Mouse (Mus musculus): ENCODE results near the gene Grcc10. TPM values are rescaled to one million over a fixed set of nuclear protein-coding genes. Genes with fewer than 3 reads are reported as not detected.

Gene Grcc10
- polyA plus RNA-seq, 1 experiment from 2014 or later, result 498 TPM

GRCm38 (mm10) chr6:124741842-124742241 lies 668 bp upstream of the Grcc10 start:
- ATAC-seq (ENCODE audit: insufficient number of reproducible peaks, insufficient read depth, low FRiP score, low TSS enrichment), result no peak
- peak overlapping the region; percentile 65 for H3K4me3 ChIP-seq
- H3K36me3 ChIP-seq, result peaks cover 37% of the 10 kb centered on the region
- 74% methylated on average over 3 of the region's 3 CpGs for WGBS
- peak overlapping the region; percentile 100 for H3K27ac ChIP-seq
- peak overlapping the region; percentile 92; the same call in 1 of the 2 replicates for H3K9ac ChIP-seq
- H3K4me2 ChIP-seq (replicated peaks), result peak overlapping the region; percentile 77
- no peaks in the 10 kb centered on the region for H3K27me3 ChIP-seq
- no peaks in the 10 kb centered on the region for H3K9me3 ChIP-seq
- peaks cover 40% of the 10 kb centered on the region for H3K4me1 ChIP-seq

GRCm38 (mm10) chr6:124740211-124740887 lies 825 bp downstream of the Grcc10 start:
- H3K27ac ChIP-seq, result peak overlapping the region; percentile 100
- peak overlapping the region; percentile 92 for H3K9ac ChIP-seq
- ATAC-seq (ENCODE audit: insufficient number of reproducible peaks, insufficient read depth, low FRiP score, low TSS enrichment), result no peak
- H3K4me1 ChIP-seq, result peaks cover 29% of the 10 kb centered on the region
- no peaks in the 10 kb centered on the region for H3K9me3 ChIP-seq
- H3K4me3 ChIP-seq, result peak overlapping the region; percentile 65
- peaks cover 33% of the 10 kb centered on the region for H3K36me3 ChIP-seq
- H3K27me3 ChIP-seq, result no peaks in the 10 kb centered on the region
- under 1% methylated on average over 29 of the region's 29 CpGs for WGBS
- peak overlapping the region; percentile 77 for H3K4me2 ChIP-seq (replicated peaks)

GRCm38 (mm10) chr6:124739231-124739796 lies 1.9 kb downstream of the Grcc10 start:
- H3K27ac ChIP-seq, result peak overlapping the region; percentile 100
- peak overlapping the region; percentile 77 for H3K4me2 ChIP-seq (replicated peaks)
- 84% methylated on average over 10 of the region's 10 CpGs for WGBS
- ATAC-seq (ENCODE audit: insufficient number of reproducible peaks, insufficient read depth, low FRiP score, low TSS enrichment), result no peak
- peaks cover 24% of the 10 kb centered on the region for H3K36me3 ChIP-seq
- no peaks in the 10 kb centered on the region for H3K27me3 ChIP-seq
- no peaks in the 10 kb centered on the region for H3K9me3 ChIP-seq
- H3K9ac ChIP-seq, result peak overlapping the region; percentile 92
- H3K4me3 ChIP-seq, result 0 out of 2 replicates have a peak overlapping the region, but pooled peaks have one; percentile 65
- H3K4me1 ChIP-seq, result peaks cover 22% of the 10 kb centered on the region

- Histone ChIP-seq H3K4me2 (replicated peaks) (peak within 1 kb of the TSS; percentile 77), H3K4me3 (no peak within 1 kb of the TSS), H3K36me3 (peaks cover 17% of the 10 kb centered on the region), H3K9ac (peak within 1 kb of the TSS; percentile 27; the same call in 1 of the 2 replicates), H3K27ac (peak within 1 kb of the TSS; percentile 100), H3K9me3 (no peaks in the 10 kb centered on the region), H3K27me3 (no peaks in the 10 kb centered on the region), H3K4me1 (peaks cover 22% of the 10 kb centered on the region)
- WGBS, result 24% methylated on average over 15 of the region's 15 CpGs
- peak; percentile 16 for ATAC-seq (ENCODE audit: insufficient number of reproducible peaks, insufficient read depth, low FRiP score, low TSS enrichment)
Observed at GRCm38 (mm10) chr6:124738511-124739023, 2.6 kb downstream of the Grcc10 start, which contains the start of gene Ptpn6. Gene Ptpn6 (minus strand): TSS chr6:124738714.

- Histone ChIP-seq H3K9me3 (no peaks in the 10 kb centered on the region), H3K27me3 (no peaks in the 10 kb centered on the region), H3K9ac (no peak overlapping the region), H3K4me2 (replicated peaks) (no peak overlapping the region), H3K4me3 (no peak overlapping the region), H3K4me1 (peaks cover 30% of the 10 kb centered on the region), H3K36me3 (peaks cover 5% of the 10 kb centered on the region; the same call in 1 of the 2 replicates), H3K27ac (no peak overlapping the region)
- 93% methylated on average over 11 of the region's 11 CpGs for WGBS
- ATAC-seq (ENCODE audit: insufficient number of reproducible peaks, insufficient read depth, low FRiP score, low TSS enrichment), result no peak
Observed at GRCm38 (mm10) chr6:124737040-124737439, 4.1 kb downstream of the Grcc10 start.

GRCm38 (mm10) chr6:124734417-124734816 lies 6.8 kb downstream of the Grcc10 start:
- Histone ChIP-seq H3K9ac (no peak overlapping the region), H3K4me2 (replicated peaks) (no peak overlapping the region), H3K27me3 (no peaks in the 10 kb centered on the region), H3K4me1 (peaks cover 18% of the 10 kb centered on the region), H3K4me3 (no peak overlapping the region), H3K27ac (no peak overlapping the region), H3K9me3 (no peaks in the 10 kb centered on the region), H3K36me3 (peaks cover 5% of the 10 kb centered on the region; the same call in 1 of the 2 replicates)
- ATAC-seq (ENCODE audit: insufficient number of reproducible peaks, insufficient read depth, low FRiP score, low TSS enrichment), result no peak
- 92% methylated on average over 3 of the region's 3 CpGs for WGBS

- Histone ChIP-seq H3K27ac (no peak overlapping the region), H3K4me3 (no peak overlapping the region), H3K36me3 (no peaks in the 10 kb centered on the region), H3K4me1 (peaks cover 8% of the 10 kb centered on the region; the same call in 1 of the 2 replicates), H3K27me3 (no peaks in the 10 kb centered on the region), H3K4me2 (replicated peaks) (no peak overlapping the region), H3K9ac (no peak overlapping the region), H3K9me3 (no peaks in the 10 kb centered on the region)
- no peak for ATAC-seq (ENCODE audit: insufficient number of reproducible peaks, insufficient read depth, low FRiP score, low TSS enrichment)
- 43% methylated on average over 19 of the region's 19 CpGs for WGBS
Observed at GRCm38 (mm10) chr6:124732476-124733370, 8.5 kb downstream of the Grcc10 start.

GRCm38 (mm10) chr6:124731038-124731437 lies 10.1 kb downstream of the Grcc10 start:
- no peaks in the 10 kb centered on the region for H3K27me3 ChIP-seq
- no peak for ATAC-seq (ENCODE audit: insufficient number of reproducible peaks, insufficient read depth, low FRiP score, low TSS enrichment)
- H3K36me3 ChIP-seq, result no peaks in the 10 kb centered on the region
- H3K27ac ChIP-seq, result no peak overlapping the region
- no peak overlapping the region for H3K9ac ChIP-seq
- no peak overlapping the region for H3K4me2 ChIP-seq (replicated peaks)
- H3K4me1 ChIP-seq, result peaks cover 8% of the 10 kb centered on the region; the same call in 1 of the 2 replicates
- no peaks in the 10 kb centered on the region for H3K9me3 ChIP-seq
- WGBS, result 84% methylated on average over 7 of the region's 7 CpGs
- H3K4me3 ChIP-seq, result no peak overlapping the region

- no peaks in the 10 kb centered on the region for H3K9me3 ChIP-seq
- H3K9ac ChIP-seq, result no peak overlapping the region
- no peak overlapping the region for H3K27ac ChIP-seq
- 72% methylated on average over 8 of the region's 8 CpGs for WGBS
- H3K27me3 ChIP-seq, result no peaks in the 10 kb centered on the region
- H3K4me3 ChIP-seq, result no peak overlapping the region
- H3K36me3 ChIP-seq, result no peaks in the 10 kb centered on the region
- no peak for ATAC-seq (ENCODE audit: insufficient number of reproducible peaks, insufficient read depth, low FRiP score, low TSS enrichment)
- H3K4me1 ChIP-seq, result peaks cover 8% of the 10 kb centered on the region; the same call in 1 of the 2 replicates
- H3K4me2 ChIP-seq (replicated peaks), result no peak overlapping the region
Observed at GRCm38 (mm10) chr6:124729850-124730705, 11.1 kb downstream of the Grcc10 start.

- no peak overlapping the region for H3K27ac ChIP-seq
- H3K9me3 ChIP-seq, result no peaks in the 10 kb centered on the region
- H3K27me3 ChIP-seq, result no peaks in the 10 kb centered on the region
- H3K9ac ChIP-seq, result no peak overlapping the region
- no peak for ATAC-seq (ENCODE audit: insufficient number of reproducible peaks, insufficient read depth, low FRiP score, low TSS enrichment)
- H3K4me2 ChIP-seq (replicated peaks), result no peak overlapping the region
- H3K4me1 ChIP-seq, result peaks cover 8% of the 10 kb centered on the region; the same call in 1 of the 2 replicates
- WGBS, result 87% methylated on average over 10 of the region's 10 CpGs
- no peak overlapping the region for H3K4me3 ChIP-seq
- no peaks in the 10 kb centered on the region for H3K36me3 ChIP-seq
Observed at GRCm38 (mm10) chr6:124728621-124729020, 12.6 kb downstream of the Grcc10 start.
